Mouse (Mus musculus) CH12F3 (cell line): ENCODE measurements around the gene Ovol1.

Source experiments
- in situ Hi-C: fragments of 300-500 bp; cut with MboI; formaldehyde crosslinking; loops from 2 replicates; pipeline ENCODE4 v1.14.3; 2020; ENCODE audit warnings: low sequenced_read_pairs

Gene Ovol1

DNA sequence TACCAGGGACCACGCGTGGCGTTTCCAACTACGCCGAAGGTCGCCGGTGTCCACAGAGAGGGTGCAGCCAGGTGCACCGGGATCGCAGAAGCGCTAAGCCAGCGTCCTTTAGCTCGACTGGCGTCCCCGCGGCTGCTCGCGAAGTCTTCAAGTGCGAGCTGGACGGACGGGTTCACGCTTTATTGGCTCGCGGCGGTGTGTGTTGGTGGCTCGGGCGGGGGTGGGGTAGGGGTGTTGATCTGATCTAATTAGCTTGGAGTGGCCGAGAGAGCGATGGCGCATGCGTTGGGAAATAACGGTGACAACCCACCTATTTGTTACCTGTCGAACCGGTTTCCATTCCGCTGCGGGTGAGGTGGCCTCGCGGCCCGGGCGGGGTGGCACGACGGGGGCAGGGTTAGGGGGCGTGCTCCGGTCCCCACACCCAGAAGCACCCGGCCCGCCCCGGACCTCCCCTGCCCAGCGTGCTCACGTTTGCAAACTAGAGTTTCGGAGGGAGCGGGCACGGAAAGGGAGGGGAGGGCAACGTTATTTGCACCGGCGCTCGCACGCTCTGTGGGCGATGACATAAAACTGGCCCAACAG, at the start of gene Ovol1:
TSS of gene Ovol1 (minus strand) at position 190 of the 585 bp plus-strand sequence.
- in situ Hi-C loops: loop anchor here (5.0 kb wide), 1 partner anchor 33 kb away; no protein-coding TSS in a partner anchor

DNA sequence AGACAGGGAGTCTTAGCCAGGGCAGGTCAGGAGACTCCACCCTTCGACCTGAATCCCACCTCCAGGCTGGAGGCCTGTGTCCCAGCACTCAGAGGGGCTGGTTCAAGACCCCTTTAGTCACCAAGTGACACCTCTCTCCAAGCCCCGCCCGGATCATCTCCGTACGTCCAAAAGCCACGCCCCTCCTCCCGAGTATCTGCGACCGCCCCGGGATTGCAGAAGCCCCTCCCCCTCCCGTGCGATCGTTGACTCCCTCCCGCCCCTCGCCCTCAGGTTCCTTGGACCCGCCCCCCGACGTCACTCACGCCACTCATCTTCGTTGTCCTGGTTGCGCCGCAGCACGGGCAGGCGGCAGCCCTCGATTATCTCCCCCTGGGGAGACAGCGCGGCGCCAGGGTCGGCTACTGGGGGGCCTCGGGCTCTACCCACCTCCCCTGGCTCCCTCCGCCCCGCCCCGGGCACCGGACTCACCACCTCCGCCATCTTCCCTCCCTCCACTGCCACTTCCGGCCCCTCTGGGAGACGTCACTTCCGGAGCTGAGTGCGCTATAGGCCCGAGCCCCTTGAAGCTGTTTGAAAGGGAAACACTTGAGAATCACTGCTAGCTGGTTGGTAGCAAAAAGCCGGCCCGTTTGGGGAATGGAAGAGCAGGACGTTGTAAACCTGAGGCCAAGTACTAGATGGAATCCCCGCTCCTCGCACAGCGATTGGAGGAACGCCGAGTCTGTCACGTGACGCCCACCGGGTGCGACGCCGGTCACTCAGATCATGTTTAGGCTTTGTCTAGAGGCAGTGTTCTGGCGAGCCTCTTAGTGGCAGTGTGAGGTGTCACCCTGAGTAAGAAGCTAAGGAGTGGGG, 49.3 kb upstream of the Ovol1 start, which contains the start of gene Kat5:
TSS of gene Kat5 (minus strand) at position 691 of the 858 bp plus-strand sequence.
- in situ Hi-C loops: no loop called here

- in situ Hi-C loops: no loop called here
Observed at GRCm38 (mm10) chr19:5609171-5609546, 48.7 kb upstream of the Ovol1 start.

DNA sequence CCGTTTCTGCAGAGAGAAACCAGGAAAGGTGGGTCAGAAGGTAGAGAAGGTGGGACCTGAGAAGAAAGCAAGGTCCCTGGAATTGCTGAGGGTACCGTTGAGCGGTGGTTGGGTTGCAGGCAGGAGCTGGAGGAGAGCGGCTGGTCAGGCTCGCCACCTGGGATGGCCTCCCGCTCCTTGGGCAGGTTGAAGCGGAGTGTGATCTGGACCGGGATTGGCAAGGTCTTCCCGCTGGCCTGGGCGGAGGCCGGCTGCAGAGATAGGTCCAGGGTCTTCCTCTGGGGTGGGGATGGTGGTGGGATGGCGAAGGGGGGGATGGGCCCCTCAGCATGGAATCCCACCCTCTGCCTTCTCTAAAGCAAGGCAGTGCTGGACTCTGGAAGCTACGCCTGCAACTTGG, 48.3 kb upstream of the Ovol1 start:
- in situ Hi-C loops: no loop called here

- in situ Hi-C loops: no loop called here
Observed at GRCm38 (mm10) chr19:5607705-5608410, 47.4 kb upstream of the Ovol1 start.

DNA sequence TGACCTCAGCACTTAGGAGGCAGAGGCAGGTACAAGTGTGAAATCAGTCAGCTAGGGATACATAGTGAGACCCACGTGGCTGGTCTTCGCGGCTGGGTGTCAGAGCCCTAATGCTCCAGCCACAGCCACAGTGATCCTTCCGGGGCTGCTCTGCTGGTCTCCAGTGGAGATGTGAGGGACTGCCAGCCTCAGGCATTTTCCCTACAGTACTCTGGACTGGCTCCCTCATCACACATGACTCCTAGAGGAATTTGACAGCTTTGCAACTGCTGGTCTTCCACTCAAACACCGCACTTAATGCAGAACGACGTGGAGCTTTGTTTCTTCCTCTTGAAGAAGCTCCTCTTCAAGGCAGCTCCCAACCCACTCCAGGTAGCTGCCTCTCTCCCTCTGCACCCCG, 45.8 kb upstream of the Ovol1 start:
- in situ Hi-C loops: no loop called here

GRCm38 (mm10) chr19:5605126-5605525, 44.7 kb upstream of the Ovol1 start:
- in situ Hi-C loops: no loop called here

- in situ Hi-C loops: no loop called here
Observed at GRCm38 (mm10) chr19:5603664-5604063, 43.2 kb upstream of the Ovol1 start.

GRCm38 (mm10) chr19:5601752-5602541, 41.5 kb upstream of the Ovol1 start, which contains the start of gene Rnaseh2c:
TSS of gene Rnaseh2c (plus strand) at chr19:5601873.
- in situ Hi-C loops: no loop called here

- in situ Hi-C loops: no loop called here
Observed at GRCm38 (mm10) chr19:5599224-5599623, 38.8 kb upstream of the Ovol1 start.

GRCm38 (mm10) chr19:5591888-5592287, 31.4 kb upstream of the Ovol1 start:
- in situ Hi-C loops: no loop called here

DNA sequence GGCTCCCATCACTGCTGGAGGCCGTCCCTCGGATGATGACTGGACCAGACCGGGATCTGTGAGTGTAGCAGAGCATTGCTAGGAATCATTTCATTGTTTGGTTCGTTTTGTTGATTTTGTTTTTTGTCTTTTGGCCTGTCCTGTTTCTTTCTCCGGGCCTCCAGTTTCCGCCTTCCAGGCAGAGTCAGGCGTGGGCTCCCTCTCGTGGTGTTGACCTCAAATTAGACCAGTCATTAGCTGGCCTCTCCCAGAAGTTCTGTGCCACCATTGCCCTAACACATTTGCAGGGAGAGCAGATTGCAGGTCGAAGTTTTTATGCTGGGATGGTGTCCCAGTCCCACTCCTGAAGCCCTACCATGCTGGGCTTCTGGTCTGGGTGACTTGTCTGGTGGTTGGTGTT, 28.7 kb upstream of the Ovol1 start:
- in situ Hi-C loops: no loop called here

GRCm38 (mm10) chr19:5581995-5582394, 21.5 kb upstream of the Ovol1 start:
- in situ Hi-C loops: no loop called here

GRCm38 (mm10) chr19:5580776-5581175, 20.3 kb upstream of the Ovol1 start:
- in situ Hi-C loops: no loop called here

GRCm38 (mm10) chr19:5579971-5580370, 19.5 kb upstream of the Ovol1 start:
- in situ Hi-C loops: no loop called here

GRCm38 (mm10) chr19:5575336-5575735, 14.9 kb upstream of the Ovol1 start:
- in situ Hi-C loops: no loop called here

GRCm38 (mm10) chr19:5572331-5573125, 12.1 kb upstream of the Ovol1 start:
- in situ Hi-C loops: no loop called here

DNA sequence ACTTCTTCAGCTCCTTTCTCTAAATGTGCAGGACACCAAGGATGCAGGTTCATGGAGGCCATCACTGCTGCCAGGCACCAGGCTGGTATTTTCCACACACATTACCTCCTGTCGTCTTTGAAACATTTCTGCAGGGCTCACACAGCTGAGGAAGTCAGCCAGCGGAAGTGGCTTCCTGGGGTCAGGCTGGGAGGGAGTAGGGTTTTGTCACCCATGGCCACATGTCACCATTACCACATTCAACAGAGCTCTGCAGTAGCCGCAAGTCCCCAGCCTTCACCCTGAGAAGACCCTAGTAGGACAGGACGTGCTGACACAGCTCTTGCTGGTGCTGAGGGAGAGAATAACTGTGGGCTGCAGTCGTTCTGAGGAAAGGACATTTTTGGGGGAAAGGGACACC, 11.4 kb upstream of the Ovol1 start:
- in situ Hi-C loops: no loop called here

GRCm38 (mm10) chr19:5570353-5571246, 10.2 kb upstream of the Ovol1 start:
- in situ Hi-C loops: no loop called here
